Mouse (Mus musculus): ENCODE data around the gene Ncan.
"Not testable (repeated sequence)": the region's sequence is repeated elsewhere in the genome, so short reads cannot be mapped to it uniquely, and the experiment has no call there.

Ncan gene

DNA sequence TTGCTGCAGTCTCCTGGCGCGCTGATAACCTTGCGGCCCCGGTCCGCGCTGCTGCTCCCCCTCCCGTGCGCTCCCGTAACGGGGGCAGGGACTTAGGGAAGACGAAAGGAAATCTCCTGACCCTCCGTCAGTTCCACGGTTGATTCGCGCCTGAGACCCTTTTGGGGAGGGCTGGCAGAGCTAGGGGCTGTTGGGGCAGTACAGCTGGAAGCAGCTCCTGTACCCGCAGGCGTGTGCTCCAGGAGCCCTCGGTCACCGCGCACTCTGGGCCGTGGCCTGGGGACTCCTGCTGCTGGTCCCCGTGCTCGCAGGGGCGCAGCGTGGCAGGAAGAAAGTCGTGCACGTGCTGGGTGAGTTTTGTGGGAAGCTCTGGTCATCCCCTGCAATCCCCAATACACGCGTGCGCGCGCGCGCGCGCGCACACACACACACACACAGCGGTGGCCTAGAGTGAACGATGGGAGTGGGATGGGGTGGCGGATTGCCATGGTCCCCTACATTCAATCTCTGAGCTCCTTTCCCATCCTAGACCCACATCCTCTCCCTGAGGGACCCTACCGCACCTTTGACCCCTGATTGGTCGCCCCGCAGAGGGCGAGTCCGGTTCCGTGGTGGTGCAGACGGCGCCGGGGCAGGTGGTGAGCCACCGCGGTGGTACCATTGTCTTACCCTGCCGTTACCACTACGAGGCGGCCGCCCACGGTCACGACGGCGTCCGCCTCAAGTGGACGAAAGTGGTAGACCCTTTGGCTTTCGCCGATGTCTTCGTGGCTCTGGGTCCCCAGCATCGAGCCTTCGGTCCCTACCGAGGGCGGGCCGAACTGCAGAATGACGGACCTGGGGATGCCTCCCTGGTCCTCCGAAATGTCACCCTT, 36.2 kb downstream of the Ncan start:
- no peak for DNase-seq (ENCODE audit: low spot score)

DNA sequence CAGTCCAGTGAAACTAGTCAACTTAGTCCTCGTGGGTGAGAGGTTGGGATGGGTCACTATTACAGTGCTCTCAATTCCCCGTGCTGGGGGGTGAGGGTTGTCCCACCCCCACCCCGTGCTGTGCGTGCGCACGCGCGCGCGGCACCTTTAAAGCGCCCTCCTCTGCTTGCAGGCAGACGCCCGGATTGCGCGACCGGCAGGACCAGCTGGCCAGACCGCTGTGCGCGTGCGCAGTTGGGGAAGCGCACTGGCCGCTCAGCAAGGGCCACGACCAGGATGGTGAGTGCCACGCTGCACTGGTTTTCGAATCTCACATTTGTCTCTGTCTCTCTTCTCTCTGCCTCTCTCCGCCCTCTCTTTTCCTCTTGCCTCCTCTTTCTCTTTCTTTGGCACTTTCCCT, 37.4 kb downstream of the Ncan start, which contains the start of gene Hapln4:
Gene Hapln4, plus strand, starts transcription at position 173 of the 400 bp plus-strand sequence.
- DNase-seq (ENCODE audit: low spot score) = no peak

DNA sequence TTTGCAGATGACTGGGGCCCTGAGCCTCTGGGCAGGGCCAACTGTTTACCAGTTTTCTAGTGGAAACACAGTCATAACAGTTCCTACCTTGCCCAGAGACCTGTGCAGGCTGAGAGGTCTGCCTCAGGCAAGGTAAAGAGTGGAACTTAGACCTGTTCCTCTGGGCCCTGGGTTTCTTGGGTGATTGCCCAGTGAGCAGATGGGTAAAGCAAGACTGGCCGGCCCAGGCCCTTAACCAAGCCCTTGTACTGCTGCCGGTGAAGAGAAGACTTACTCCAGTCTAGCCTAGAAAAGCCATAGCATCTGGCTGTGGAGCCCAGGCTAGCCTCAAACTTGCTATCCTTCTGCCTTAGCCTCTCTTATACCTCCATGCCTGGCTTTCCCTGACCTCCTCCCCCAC, 38.7 kb downstream of the Ncan start:
- DNase-seq (ENCODE audit: low spot score) = no peak

DNA sequence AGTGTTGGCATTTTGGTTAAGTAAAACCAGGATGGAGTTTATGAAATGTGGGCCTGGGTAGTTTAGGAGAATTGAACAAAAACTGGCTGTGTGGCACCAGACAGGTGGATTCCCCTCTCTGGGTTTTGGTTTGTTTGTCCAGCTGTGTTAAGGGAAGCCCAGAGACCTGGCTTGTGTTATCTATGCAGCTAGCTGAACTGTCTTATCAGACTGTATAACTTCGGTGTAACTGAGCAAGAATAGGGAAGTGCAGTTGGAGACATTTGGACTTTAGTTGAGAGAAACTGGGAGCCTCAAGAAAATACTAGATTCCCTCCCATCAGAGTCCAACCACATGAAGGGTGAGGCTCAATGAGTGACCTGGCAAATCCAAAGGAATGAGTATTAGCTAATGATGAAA, 47.0 kb downstream of the Ncan start:
- no peak for DNase-seq (ENCODE audit: low spot score)

DNA sequence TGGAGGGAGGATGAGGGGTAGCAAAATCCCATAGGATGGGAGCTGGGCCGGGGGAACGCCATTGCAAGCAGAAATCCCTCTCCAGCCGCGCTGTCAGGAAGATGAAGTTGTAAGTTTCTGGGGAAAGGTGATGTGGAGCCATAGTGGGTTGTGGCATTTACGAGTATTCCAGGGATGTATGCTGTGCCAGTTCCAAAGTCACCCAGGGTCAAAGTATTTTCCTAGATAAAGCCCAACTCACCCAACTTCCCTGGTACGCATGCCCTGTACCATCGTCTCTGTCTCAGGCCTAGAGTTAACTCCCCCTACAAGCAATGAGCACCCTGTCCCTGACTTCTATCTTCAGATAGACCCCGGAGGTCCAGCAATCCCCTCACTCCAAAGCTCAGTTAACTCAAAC, 47.6 kb downstream of the Ncan start:
- no peak for DNase-seq (ENCODE audit: low spot score)

DNA sequence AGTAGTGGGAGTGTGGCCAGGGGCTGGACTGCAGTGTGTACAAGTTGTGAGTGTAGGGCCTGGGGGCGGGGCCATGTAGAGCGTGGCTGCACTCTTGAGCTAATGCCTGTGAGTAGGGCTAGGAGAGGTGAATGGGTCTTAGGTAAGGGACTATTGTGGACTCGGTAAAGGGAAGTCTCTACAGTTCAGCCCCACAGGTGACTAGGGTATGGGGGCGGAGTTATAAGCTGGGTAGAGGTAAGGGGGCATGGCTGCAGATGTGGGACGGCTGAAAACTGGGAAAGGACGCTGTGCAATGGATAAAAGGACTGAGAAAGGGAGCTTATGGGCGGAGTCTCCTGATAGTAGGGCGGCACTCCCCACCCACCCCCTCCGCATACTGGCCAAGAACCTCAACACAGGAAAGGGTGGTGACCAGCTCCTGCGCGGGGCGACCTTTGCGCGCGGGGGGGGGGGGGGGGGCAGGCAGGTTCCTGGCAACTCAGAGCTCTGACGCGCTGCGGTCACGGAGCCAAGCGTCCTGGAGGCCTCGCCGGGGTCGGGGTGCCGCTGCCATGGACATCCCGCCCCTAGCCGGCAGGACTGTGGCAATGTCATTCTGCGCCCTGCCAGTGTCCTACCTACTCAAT, 48.1 kb downstream of the Ncan start, which contains the start of gene Tm6sf2:
Gene Tm6sf2, plus strand, starts transcription at position 484 of the 629 bp plus-strand sequence.
- peak; percentile 17 for DNase-seq (ENCODE audit: low spot score)

DNA sequence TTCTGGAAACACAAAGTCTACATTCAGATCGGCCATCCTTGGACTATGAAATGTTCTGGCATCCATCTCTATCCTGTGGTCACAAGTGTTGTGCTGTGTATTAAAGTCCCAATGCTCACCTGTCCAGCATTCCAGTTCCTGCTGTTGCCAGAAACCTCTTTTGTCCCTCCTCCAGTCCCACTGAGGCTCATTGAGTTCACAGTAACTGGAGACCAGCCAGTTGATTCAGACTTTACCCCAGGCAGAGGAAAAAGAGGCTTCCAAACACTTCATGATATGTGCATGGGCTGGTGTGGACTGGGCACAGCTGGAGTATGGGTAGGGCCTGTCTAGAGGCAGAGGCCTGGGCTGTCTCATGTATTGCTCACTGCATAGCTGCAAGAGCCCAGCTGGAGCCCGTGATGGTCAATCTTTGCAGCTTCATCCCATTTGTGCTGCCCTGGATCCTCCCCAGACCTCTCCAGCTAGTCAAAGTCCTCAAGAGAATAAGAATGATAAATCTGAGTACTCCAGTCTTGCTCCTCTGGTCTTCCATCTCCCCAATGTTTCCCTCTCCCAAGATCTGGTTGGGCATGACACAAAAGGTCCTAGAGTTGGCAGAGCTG, 48.7 kb downstream of the Ncan start:
- no peak for DNase-seq (ENCODE audit: low spot score)

DNA sequence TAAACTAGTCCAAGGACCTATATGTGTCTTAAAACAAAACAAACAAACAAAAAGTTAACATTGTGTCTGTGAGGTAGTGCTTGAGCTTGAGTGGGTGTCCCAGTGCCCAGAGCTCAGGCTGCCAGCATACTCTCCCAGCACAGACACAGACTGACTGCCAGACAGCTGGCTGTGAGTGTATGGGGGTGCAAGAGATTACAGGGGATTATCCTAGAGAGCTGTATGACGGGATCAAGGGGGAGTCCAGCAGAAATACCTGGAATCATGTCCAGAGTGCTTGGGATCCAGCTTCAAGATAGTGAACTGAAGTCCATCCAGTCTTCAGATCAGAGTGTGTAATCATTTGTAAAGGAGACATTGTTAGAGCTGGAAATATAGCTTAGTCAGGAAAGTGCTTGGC, 63.0 kb downstream of the Ncan start:
- DNase-seq (ENCODE audit: low spot score) = no peak

DNA sequence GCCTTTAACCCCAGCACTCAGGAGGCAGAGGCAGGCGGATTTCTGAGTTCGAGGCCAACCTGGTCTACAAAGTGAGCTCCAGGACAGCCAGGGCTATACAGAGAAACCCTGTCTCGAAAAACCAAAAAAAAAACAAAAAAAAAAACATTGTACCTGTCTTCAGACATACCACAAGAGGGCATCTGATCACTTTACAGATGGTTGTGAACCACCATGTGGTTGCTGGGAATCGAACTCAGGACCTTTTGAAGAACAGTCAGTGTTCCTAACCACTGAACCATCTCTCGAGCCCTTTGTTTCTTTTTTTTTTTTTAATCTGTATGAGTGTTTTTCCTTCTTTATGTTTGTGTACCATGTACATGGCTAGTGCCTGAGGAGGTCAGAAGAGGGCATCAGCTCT, 70.2 kb downstream of the Ncan start:
- not testable (repeated sequence) for DNase-seq (ENCODE audit: low spot score)

DNA sequence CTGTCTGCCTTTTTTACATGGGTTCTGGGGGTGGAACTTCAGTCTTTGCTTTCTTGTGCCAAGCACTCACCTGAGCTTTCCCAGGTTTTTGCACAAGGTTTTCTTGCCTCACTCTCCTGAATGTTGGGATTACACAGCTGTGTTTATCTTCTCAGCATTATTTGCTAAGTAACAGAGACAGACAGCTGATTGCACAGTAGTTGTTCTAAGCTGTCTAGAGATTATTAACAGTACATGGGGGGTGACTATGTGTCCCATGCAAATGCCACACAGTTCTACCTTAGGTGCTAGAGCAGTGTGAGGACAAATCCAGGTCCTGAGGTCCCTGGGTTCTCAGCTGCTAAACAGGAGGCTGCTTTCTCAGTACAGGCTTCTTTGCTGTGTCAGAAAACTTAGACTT, 71.0 kb downstream of the Ncan start:
- DNase-seq (ENCODE audit: low spot score) = no peak

DNA sequence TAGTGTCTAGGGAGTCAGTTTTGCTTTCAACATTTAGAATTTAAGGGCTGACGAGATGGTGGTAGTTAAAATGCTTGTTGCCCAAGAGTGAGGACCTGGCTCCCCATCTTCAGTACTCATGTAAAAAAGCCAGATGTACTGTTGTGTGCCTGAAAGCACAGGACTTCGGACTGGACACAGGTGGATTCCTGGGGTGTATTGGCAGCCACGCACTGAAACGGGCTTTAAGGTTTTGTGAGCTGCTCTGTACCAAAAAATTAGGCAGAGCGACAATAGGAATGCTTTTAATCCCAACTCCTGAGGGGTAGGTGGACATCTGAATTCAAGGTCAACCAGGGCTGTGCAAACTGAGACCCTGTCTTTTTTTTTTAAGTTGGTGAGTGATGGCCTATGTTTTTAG, 76.7 kb downstream of the Ncan start:
- DNase-seq (ENCODE audit: low spot score) = no peak

Measured in T-cell, adult 2 months (primary cell).